Mouse (Mus musculus): ENCODE measurements around the gene Mea1. TPM values are rescaled to one million over a fixed set of nuclear protein-coding genes. Genes with fewer than 3 reads are reported as not detected.

Gene Mea1
- 74.0 and 78.7 TPM in 2 replicates for polyA plus RNA-seq (2012; rRNA removed)

GRCm38 (mm10) chr17:46678416-46678815 lies at the start of gene Mea1:
Gene Mea1 (plus strand): TSS chr17:46678793.

GRCm38 (mm10) chr17:46645561-46646321 lies 32.9 kb upstream of the Mea1 start, which contains the start of the genes Klc4 and Mrpl2:
Gene Klc4 (minus strand): TSS chr17:46646022.
Gene Mrpl2 (plus strand): TSS chr17:46646229.

GRCm38 (mm10) chr17:46650232-46651031 lies 28.2 kb upstream of the Mea1 start, which contains the start of gene Cul7:
Gene Cul7 (plus strand): TSS chr17:46650337.

GRCm38 (mm10) chr17:46673850-46674529 lies 4.6 kb upstream of the Mea1 start, which contains the start of gene Rrp36:
Gene Rrp36 (minus strand): TSS chr17:46674352.

GRCm38 (mm10) chr17:46680760-46681373 lies 2.3 kb downstream of the Mea1 start, which contains the start of gene Klhdc3:
Gene Klhdc3 (minus strand): TSS chr17:46680914.

GRCm38 (mm10) chr17:46704887-46705835 lies 26.6 kb downstream of the Mea1 start, which contains the start of gene Ppp2r5d:
Gene Ppp2r5d (minus strand): TSS chr17:46705111.

GRCm38 (mm10) chr17:46710959-46711597 lies 32.5 kb downstream of the Mea1 start, which contains the start of gene Pex6:
Gene Pex6 (plus strand): TSS chr17:46711463.

GRCm38 (mm10) chr17:46728904-46729318 lies 50.3 kb downstream of the Mea1 start, which contains the start of gene Gnmt:
Gene Gnmt (minus strand): TSS chr17:46729168.

Other genes starting within 250 kb of the Mea1 start
- gene Crip3, start 249.9 kb upstream of the Mea1 start, polyA plus RNA-seq (2012; rRNA removed), result 0.50 and 0.83 TPM in 2 replicates
- gene Slc22a7, start 240.3 kb upstream of the Mea1 start, polyA plus RNA-seq (2012; rRNA removed), result 0.08 TPM in 1 of 2 replicates, not detected in the other
- gene Ttbk1, start 191.1 kb upstream of the Mea1 start, polyA plus RNA-seq (2012; rRNA removed), result 0.38 and 0.45 TPM in 2 replicates
- 4.1 TPM in 2 replicates for gene Dnph1, start 182.1 kb upstream of the Mea1 start, polyA plus RNA-seq (2012; rRNA removed)
- 12.2 and 12.8 TPM in 2 replicates for gene Cul9, start 132.4 kb upstream of the Mea1 start, polyA plus RNA-seq (2012; rRNA removed)
- gene Srf, start 122.6 kb upstream of the Mea1 start, polyA plus RNA-seq (2012; rRNA removed), result 229 and 257 TPM in 2 replicates
- gene Ptk7, start 49.3 kb upstream of the Mea1 start, polyA plus RNA-seq (2012; rRNA removed), result 18.7 and 23.5 TPM in 2 replicates
- 104 and 125 TPM in 2 replicates for gene Klc4, start 32.8 kb upstream of the Mea1 start, polyA plus RNA-seq (2012; rRNA removed)
- 114 and 139 TPM in 2 replicates for gene Mrpl2, start 32.6 kb upstream of the Mea1 start, polyA plus RNA-seq (2012; rRNA removed)
- 23.0 and 25.6 TPM in 2 replicates for gene Cul7, start 28.5 kb upstream of the Mea1 start, polyA plus RNA-seq (2012; rRNA removed)
- gene Rrp36, start 4.4 kb upstream of the Mea1 start, polyA plus RNA-seq (2012; rRNA removed), result 35.6 and 39.8 TPM in 2 replicates
- 74.5 and 80.0 TPM in 2 replicates for gene Klhdc3, start 2.1 kb downstream of the Mea1 start, polyA plus RNA-seq (2012; rRNA removed)
- 49.5 and 53.3 TPM in 2 replicates for gene Ppp2r5d, start 26.3 kb downstream of the Mea1 start, polyA plus RNA-seq (2012; rRNA removed)
- gene Pex6, start 32.7 kb downstream of the Mea1 start, polyA plus RNA-seq (2012; rRNA removed), result 90.8 and 100 TPM in 2 replicates
- 2.2 and 3.6 TPM in 2 replicates for gene Gnmt, start 50.4 kb downstream of the Mea1 start, polyA plus RNA-seq (2012; rRNA removed)
- 33.1 and 38.2 TPM in 2 replicates for gene Cnpy3, start 73.4 kb downstream of the Mea1 start, polyA plus RNA-seq (2012; rRNA removed)
- gene Ptcra, start 84.9 kb downstream of the Mea1 start, polyA plus RNA-seq (2012; rRNA removed), result 0.14 TPM in 1 of 2 replicates, not detected in the other
- 173 and 174 TPM in 2 replicates for gene 2310039H08Rik, start 93.8 kb downstream of the Mea1 start, polyA plus RNA-seq (2012; rRNA removed)
- gene Rpl7l1, start 103.9 kb downstream of the Mea1 start, polyA plus RNA-seq (2012; rRNA removed), result 12.5 and 14.0 TPM in 2 replicates
- gene Bicral, start 179.7 kb downstream of the Mea1 start, polyA plus RNA-seq (2012; rRNA removed), result 9.0 and 9.2 TPM in 2 replicates
- 22.9 and 29.6 TPM in 2 replicates for gene Tbcc, start 211.9 kb downstream of the Mea1 start, polyA plus RNA-seq (2012; rRNA removed)
- not detected in 2 replicates for gene Prph2, start 231.7 kb downstream of the Mea1 start, polyA plus RNA-seq (2012; rRNA removed)

Data from colon, adult 2 months (tissue).